Mouse (Mus musculus) left cerebral cortex, postnatal 36 days (tissue): Measurements from ENCODE around the gene Rnf152. TPM values are rescaled to one million over a fixed set of nuclear protein-coding genes. Genes with fewer than 3 reads are reported as not detected.

Source experiments
- DNase-seq, 2 experiments: peaks; one replicate each; pipeline ENCODE4 v3.0.0; 2021 to 2022; ENCODE audit warnings: low spot score in 2 of 2, mixed read lengths in 1 of 2
- intact Hi-C: fragments of 180-260 bp; cut with DNase I; formaldehyde crosslinking; loops from one replicate; pipeline ENCODE4 v1.15.1; 2025
- total RNA-seq, 2 experiments: library from RNA; stranded (reverse); gene quantifications; 2 replicates each; pipeline ENCODE4 v1.2.3; 2021

The Rnf152 gene
- total RNA-seq, 2 experiments from 2014 or later = 8.4 to 11.6 TPM

DNA sequence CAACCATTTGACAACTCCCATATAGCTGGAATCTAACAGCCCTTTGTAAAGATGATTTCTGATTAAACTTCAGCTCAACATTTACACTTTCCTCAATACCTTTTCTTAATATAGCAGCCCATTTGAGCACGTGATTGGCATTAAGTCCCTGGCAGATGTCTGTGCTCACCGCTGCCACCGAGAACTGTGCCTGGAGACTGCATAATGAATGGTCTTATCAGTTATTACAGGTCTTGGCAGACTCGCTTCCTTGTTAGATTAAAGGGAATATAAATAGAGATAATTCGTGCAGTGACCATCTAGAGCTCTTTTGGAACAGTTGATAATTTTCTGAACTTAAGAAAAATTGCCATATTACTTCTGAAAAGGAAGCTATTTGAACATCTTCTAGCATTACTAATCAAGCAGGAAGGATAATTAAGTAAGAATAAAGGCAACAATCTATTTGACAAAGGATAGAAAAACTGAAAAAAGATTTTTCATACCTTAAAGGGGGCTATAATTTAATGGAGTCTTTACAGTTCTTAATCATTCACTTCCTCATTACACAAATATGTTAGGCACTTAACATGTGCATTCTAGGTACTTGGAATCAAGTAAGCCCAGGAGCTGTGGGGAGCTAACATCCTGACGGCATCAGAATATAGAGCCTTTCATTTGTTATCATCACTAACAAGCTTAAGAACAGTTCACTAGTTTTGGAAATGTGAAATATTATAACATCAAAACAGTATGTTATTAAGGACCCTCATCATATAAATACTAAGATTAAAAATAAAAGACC lies 113.0 kb downstream of the Rnf152 start:
- intact Hi-C loops = no loop called here
- no peak for DNase-seq

DNA sequence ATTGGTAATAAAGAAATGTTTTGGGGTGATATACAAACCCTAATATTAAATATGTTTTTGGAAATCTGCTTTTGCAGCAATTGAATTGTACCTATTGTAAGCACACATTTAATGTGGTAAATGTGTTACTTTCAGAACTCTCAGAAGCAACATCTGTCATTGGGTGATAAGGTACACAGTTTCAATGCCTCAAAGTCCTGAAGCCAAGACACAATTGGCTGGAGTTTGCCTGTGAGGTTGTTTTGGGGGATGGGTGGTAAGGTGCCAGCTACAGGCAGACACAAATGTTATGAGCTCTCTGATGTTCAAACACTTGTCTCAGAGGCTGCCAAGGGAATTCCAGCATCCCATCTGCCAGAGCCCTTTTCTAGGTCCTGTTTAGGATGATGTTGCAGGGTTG lies 116.3 kb downstream of the Rnf152 start:
- intact Hi-C loops = no loop called here
- no peak for DNase-seq
